Mouse (Mus musculus) G1E (cell line): ENCODE measurements around the gene Zkscan4.

Source experiments
- CTCF ChIP-seq: IDR thresholded peaks from 2 replicates; pipeline ENCODE4 v1.5.1; 2012; ENCODE audit warnings: low read depth, low read length, inconsistent platforms, mixed read lengths
- TAL1 ChIP-seq: conservative IDR thresholded peaks from 2 replicates; pipeline ENCODE4 v1.6.1; 2012; ENCODE audit warnings: low read depth, low read length, inconsistent platforms, mixed read lengths

GRCm38 (mm10) chr13:21435476-21435875, 43.2 kb upstream of the Zkscan4 start:
- TF ChIP-seq TAL1 (no peak), CTCF (no peak)
